Mouse (Mus musculus) kidney, embryonic 14.5 days (tissue): Measurements from ENCODE around the gene Zdhhc16. TPM values are rescaled to one million over a fixed set of nuclear protein-coding genes. Genes with fewer than 3 reads are reported as not detected.

Experiments used
- ATAC-seq: fragments of 200-750 bp; cut with Nextera tagmentation; 2 replicates; pipeline ENCODE4 v1.8.0; 2017; ENCODE audit warnings: moderate number of reproducible peaks, mild to moderate bottlenecking, moderate TSS enrichment, moderate library complexity; ENCODE audit not compliant: low FRiP score, low TSS enrichment
- H3K27ac ChIP-seq: fragments of 300-500 bp; sonication (generic); 2 replicates; pipeline ENCODE4 v1.5.1; 2014; ENCODE audit warnings: low read depth, mild to moderate bottlenecking, low read length, moderate library complexity, mixed read lengths
- H3K27me3 ChIP-seq: fragments of 300-500 bp; sonication (generic); 2 replicates; pipeline ENCODE4 v1.6.1; 2014; ENCODE audit warnings: mild to moderate bottlenecking, low read length; ENCODE audit not compliant: control insufficient read depth, insufficient read depth
- H3K36me3 ChIP-seq: fragments of 300-500 bp; sonication (generic); 2 replicates; pipeline ENCODE4 v1.6.1; 2014; ENCODE audit warnings: low read length, mixed read lengths; ENCODE audit not compliant: control insufficient read depth, insufficient read depth
- H3K4me1 ChIP-seq: fragments of 300-500 bp; sonication (generic); 2 replicates; pipeline ENCODE4 v1.6.1; 2014; ENCODE audit warnings: low read length, mixed read lengths; ENCODE audit not compliant: control insufficient read depth, insufficient read depth
- H3K4me2 ChIP-seq: fragments of 300-500 bp; sonication (generic); replicated peaks from 2 replicates; pipeline ENCODE4 v1.6.1; 2014; ENCODE audit warnings: low read depth, mild to moderate bottlenecking, low read length
- H3K4me3 ChIP-seq: fragments of 300-500 bp; sonication (generic); 2 replicates; pipeline ENCODE4 v1.5.1; 2014; ENCODE audit warnings: mild to moderate bottlenecking, low read length
- H3K9ac ChIP-seq: fragments of 300-500 bp; sonication (generic); 2 replicates; pipeline ENCODE4 v1.6.1; 2014; ENCODE audit warnings: low read depth, mild to moderate bottlenecking, low read length, moderate library complexity
- H3K9me3 ChIP-seq: fragments of 300-500 bp; sonication (generic); 2 replicates; pipeline ENCODE4 v1.6.1; 2016; ENCODE audit warnings: low read length; ENCODE audit not compliant: control insufficient read depth
- WGBS: fragments of 180-500 bp; shearing (Covaris S2); extraction: QIAGEN DNeasy Blood & Tissue Kit; methylation state at CpG from one replicate; pipeline ENCODE4 v1.1.7; 2014; 5-methylcytosine and 5-hydroxymethylcytosine counted together
- polyA plus RNA-seq: library from polyadenylated mRNA; unstranded; fragments of >200 nt; fragmentation: Nextera tagmentation; extraction: Ambion mirVana; gene quantifications from 2 replicates; pipeline ENCODE4 v1.2.1, GENCODE M21; 2014

Zdhhc16 gene
- polyA plus RNA-seq, 1 experiment from 2014 or later, result 68.9 TPM

DNA sequence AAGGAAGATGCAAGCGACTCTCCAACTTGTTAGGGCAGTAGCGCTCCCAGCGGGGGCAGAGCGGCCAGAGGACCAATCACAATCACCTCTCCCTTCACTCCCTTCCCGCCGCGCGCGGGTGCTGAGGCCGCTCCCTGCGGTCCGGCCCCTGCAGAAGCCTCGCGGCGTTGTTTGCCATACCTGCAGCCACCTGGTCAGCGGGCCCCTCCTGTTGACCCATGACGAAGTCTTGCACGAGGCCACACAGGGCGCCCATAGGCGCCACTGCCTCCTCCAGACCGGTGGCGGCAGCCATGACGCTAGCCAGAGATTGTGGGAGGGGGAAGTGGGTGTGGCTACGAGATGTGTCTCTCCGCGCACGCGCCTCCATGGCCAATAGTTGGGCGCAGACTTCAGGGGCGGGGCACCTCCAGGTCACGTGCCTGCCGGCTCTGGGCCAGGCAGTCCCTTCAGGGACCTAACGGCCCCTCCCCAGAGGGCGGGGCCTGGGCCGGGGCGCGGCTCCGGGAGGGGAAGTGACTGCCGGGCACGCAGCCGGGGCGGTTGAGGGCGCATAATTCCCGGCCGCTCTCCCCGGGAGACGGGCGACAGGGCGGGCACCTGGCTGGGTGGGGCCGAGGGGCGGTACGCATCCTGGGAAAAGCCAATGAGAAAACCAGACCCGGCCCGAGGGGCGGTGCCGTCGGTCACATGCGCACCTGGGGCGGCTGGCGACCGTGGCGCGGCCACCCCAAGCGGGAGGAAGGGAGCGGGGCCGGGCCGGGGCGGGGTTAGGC is 47.7 kb downstream of the Zdhhc16 start, which contains the start of gene Mms19:
TSS of gene Mms19 (minus strand) at position 339 of the 776 bp plus-strand sequence.
- Histone ChIP-seq H3K27ac (peak within 1 kb of the TSS; percentile 84), H3K4me2 (peak within 1 kb of the TSS; percentile 88), H3K4me1 (0 out of 2 replicates have a peak, but pooled peaks cover 3% of the 10 kb centered on the region), H3K36me3 (no peaks in the 10 kb centered on the region), H3K9me3 (no peaks in the 10 kb centered on the region), H3K27me3 (no peaks in the 10 kb centered on the region), H3K9ac (peak within 1 kb of the TSS; percentile 92), H3K4me3 (peak within 1 kb of the TSS; percentile 77)
- WGBS, result under 1% methylated on average over 59 of the region's 68 CpGs
- ATAC-seq, result peak; percentile 96

DNA sequence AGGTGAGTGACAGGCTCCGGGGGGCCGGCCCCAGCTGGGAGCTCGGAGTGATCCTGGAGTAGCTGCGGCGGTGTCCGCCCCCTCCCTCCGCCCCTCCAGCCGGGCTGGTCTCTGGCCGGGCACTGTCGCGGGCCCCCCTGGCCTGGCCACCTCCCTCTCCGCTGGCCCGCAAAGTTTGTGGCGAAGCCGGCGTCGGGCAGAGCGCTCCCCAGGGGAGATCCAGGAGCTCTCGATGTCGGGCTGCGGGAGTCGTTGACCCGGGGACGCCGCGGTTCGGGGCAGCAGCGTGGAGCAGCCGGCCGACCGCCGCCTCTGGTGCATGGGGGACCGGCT is 48.3 kb downstream of the Zdhhc16 start, which contains the start of gene Ubtd1:
TSS of gene Ubtd1 (plus strand) at position 169 of the 333 bp plus-strand sequence.
- Histone ChIP-seq H3K9ac (peak within 1 kb of the TSS; percentile 92), H3K27ac (peak within 1 kb of the TSS; percentile 84), H3K27me3 (no peaks in the 10 kb centered on the region), H3K36me3 (no peaks in the 10 kb centered on the region), H3K4me1 (0 out of 2 replicates have a peak, but pooled peaks cover 3% of the 10 kb centered on the region), H3K9me3 (no peaks in the 10 kb centered on the region), H3K4me3 (peak within 1 kb of the TSS; percentile 77), H3K4me2 (peak within 1 kb of the TSS; percentile 88)
- 0% methylated on average over 33 of the region's 33 CpGs for WGBS
- no peak; the same call in 1 of the 2 replicates for ATAC-seq

DNA sequence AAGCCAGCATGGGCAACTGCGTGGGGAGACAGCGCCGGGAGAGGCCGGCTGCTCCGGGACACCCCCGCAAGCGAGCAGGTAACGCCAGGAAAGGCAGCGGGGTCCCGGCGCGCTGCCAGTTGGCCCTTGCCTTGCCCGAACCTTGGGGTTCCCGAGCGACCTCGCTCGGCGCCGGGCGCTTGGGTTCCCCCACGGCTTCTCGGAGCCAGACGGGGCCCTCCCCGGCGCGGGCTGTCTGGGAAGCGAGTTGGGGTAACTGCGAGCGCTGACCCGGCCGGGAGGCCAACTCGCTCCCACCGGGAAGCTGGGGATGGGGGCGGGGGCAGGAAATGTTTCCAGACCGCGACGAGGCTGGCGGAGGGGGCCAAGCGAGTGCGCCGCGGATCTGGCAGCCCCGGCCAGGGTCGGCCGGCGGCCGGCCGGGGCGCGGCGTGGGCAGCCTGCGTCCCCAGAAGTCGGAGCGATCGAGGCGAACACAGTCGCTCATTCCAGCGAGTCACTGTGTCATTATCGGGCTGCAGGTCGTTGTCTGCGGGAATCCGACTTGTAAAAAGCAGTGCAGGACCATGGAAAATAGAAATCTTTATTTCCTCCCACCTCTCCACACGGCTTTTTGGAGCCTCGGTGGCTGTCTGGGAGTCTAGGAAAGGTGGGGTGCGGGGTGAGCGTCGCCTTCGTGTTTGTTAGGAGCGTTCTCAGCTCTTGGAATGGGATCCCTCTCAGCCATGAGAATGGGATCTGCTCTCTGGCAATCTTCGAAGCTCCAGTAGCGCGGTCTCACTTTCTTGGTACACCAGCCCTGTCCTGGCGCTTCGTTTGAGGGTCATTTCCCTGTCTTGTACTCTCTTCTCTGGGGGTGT is 48.9 kb downstream of the Zdhhc16 start:
- 0% methylated on average over 74 of the region's 74 CpGs for WGBS
- H3K27ac ChIP-seq, result peak overlapping the region; percentile 84
- no peaks in the 10 kb centered on the region for H3K27me3 ChIP-seq
- no peaks in the 10 kb centered on the region for H3K36me3 ChIP-seq
- H3K4me1 ChIP-seq, result 0 out of 2 replicates have a peak, but pooled peaks cover 3% of the 10 kb centered on the region
- H3K9me3 ChIP-seq, result no peaks in the 10 kb centered on the region
- peak overlapping the region; percentile 88 for H3K4me2 ChIP-seq
- H3K9ac ChIP-seq, result peak overlapping the region; percentile 92
- ATAC-seq, result no peak
- H3K4me3 ChIP-seq, result peak overlapping the region; percentile 77

DNA sequence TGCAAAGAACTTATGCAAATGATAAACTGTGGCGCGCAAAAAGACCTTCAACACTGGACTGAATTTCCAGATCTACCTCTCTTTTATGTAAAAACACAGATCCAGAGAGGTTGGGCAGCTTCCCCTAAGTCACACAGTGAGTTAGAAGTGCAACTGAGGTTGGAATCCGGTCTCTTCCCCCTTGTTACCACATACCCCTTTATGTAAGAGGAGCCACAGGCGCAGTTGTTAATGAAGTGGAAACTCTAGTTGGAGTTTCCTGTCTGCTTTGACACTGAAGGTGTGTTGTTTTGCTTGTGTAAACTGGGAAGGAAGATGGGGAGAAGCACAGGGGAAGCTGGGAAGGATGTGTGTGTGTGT is 49.5 kb downstream of the Zdhhc16 start:
- peak overlapping the region; percentile 88 for H3K4me2 ChIP-seq
- H3K4me3 ChIP-seq, result peak overlapping the region; percentile 77
- ATAC-seq, result no peak
- H3K9ac ChIP-seq, result peak overlapping the region; percentile 92
- H3K36me3 ChIP-seq, result no peaks in the 10 kb centered on the region
- WGBS, result under 1% methylated on average over 4 of the region's 4 CpGs
- H3K27me3 ChIP-seq, result no peaks in the 10 kb centered on the region
- 0 out of 2 replicates have a peak, but pooled peaks cover 3% of the 10 kb centered on the region for H3K4me1 ChIP-seq
- H3K9me3 ChIP-seq, result no peaks in the 10 kb centered on the region
- H3K27ac ChIP-seq, result peak overlapping the region; percentile 84; the same call in 1 of the 2 replicates

DNA sequence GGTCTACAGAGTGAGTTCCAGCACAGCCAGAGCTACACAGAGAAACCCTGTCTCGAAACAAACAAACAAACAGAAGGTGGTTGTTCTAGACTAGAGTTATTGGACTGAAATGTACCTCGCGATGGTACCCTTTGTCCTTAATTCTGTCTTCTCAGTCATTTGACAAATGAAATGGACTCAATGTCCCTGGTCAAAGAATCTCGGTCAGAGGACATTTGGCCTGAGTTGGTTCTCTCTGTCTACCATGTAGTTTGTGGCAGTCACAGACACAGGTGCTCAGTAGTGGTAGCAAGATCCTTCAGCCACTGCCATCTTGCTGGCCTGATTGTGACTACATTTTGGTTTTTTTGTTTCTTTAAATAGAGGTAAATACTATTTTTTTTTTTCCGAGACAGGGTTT is 52.7 kb downstream of the Zdhhc16 start:
- Histone ChIP-seq H3K27me3 (no peaks in the 10 kb centered on the region), H3K4me3 (no peak overlapping the region), H3K9ac (no peak overlapping the region), H3K36me3 (no peaks in the 10 kb centered on the region), H3K27ac (no peak overlapping the region), H3K4me1 (no peaks in the 10 kb centered on the region; the same call in 1 of the 2 replicates), H3K4me2 (no peak overlapping the region), H3K9me3 (no peaks in the 10 kb centered on the region)
- WGBS, result 92% methylated on average over 5 of the region's 5 CpGs
- ATAC-seq, result no peak

DNA sequence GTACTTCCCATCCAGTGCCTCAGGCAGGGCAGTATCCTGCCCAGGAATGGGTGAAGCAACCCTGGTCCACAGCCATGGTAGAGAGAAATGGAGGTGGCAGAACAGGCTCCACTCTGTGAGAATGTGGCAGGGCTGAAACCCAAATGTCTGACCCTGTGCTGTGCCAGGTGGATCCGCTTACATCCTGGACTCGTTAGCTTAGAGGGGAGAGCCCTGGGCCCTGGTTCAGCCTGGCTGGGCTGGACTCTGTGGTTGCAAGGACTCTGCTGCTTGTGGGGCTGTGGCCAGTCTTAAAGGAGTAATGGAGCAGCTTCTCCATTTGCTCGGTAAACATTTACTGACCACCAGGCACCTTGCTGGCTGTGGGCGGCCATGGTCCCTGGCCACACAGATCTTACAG is 53.9 kb downstream of the Zdhhc16 start:
- Histone ChIP-seq H3K27me3 (no peaks in the 10 kb centered on the region), H3K4me1 (peaks cover 12% of the 10 kb centered on the region), H3K27ac (no peak overlapping the region; the same call in 1 of the 2 replicates), H3K4me3 (no peak overlapping the region), H3K9me3 (no peaks in the 10 kb centered on the region), H3K36me3 (no peaks in the 10 kb centered on the region), H3K4me2 (no peak overlapping the region), H3K9ac (no peak overlapping the region)
- 66% methylated on average over 4 of the region's 4 CpGs for WGBS
- ATAC-seq, result peak; percentile 44; the same call in 1 of the 2 replicates

DNA sequence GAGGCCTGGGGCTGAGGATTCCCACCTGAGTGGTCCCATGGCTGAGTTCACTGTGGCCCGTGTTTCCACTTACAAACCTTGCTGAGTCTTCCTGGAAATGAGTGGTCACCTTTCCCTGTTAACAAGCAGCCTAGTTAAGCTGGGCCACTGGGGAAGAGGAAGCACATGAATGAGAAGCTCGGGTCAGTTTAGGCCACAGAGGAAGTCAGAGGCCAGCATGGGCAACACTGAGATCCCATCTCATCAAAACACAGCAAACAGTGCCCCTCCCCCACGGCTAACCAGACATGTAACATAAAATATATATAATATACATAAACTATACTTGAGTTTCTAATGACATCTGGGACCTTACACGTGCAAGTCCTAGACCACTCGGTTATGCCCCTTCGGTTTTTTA is 56.5 kb downstream of the Zdhhc16 start:
- no peak overlapping the region for H3K4me2 ChIP-seq
- WGBS, result 81% methylated on average over 6 of the region's 6 CpGs
- ATAC-seq, result no peak

DNA sequence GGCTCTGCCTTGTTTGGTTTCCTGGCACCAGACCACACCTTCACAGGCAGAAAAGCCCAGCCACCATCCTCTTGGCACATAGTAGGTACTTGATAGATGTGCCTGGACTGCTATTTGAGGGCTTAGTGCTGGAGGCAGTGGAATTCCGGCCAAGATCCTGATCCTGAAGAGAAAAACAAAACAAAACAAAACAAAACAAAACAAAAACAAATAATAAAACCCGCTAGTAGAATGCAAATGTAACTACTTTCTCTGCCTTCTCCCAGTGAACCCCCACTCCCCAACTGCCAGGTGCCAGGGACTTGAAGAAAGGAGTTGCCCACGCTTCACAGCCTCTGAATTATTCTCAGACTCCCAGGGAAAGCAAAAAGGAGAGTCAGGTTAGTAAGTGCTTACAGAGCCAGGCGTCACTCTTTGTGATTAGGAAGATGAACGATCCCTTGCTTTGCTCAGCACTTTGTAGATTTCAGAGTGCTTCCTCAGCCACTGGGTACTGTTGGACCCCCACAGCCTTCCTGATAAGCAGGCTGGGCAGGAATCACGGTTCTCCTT is 58.7 kb downstream of the Zdhhc16 start:
- Histone ChIP-seq H3K27ac (peak overlapping the region; percentile 77), H3K4me2 (0 out of 2 replicates have a peak overlapping the region, but pooled peaks have one; percentile 8), H3K4me3 (no peak overlapping the region), H3K9ac (no peak overlapping the region), H3K27me3 (no peaks in the 10 kb centered on the region), H3K9me3 (no peaks in the 10 kb centered on the region), H3K4me1 (peaks cover 57% of the 10 kb centered on the region), H3K36me3 (no peaks in the 10 kb centered on the region)
- 21% methylated on average over 6 of the region's 6 CpGs for WGBS
- 0 out of 2 replicates have a peak, but pooled peaks have one; percentile 26 for ATAC-seq

More for the DNA sequence above, 56.5 kb downstream of the Zdhhc16 start:
- H3K27me3 ChIP-seq, result no peaks in the 10 kb centered on the region
- H3K4me3 ChIP-seq, result no peak overlapping the region
- no peaks in the 10 kb centered on the region for H3K9me3 ChIP-seq
- no peak overlapping the region for H3K27ac ChIP-seq
- H3K9ac ChIP-seq, result no peak overlapping the region
- peaks cover 37% of the 10 kb centered on the region for H3K4me1 ChIP-seq
- H3K36me3 ChIP-seq, result no peaks in the 10 kb centered on the region
